Mouse (Mus musculus) urinary bladder, postnatal 4 days (tissue): ENCODE measurements around the gene Tagap.

ENCODE experiments used
- DNase-seq, 2 experiments: peaks; one replicate each; pipeline ENCODE4 v3.0.0; 2021 to 2022; ENCODE audit warnings: low spot score in 2 of 2

Tagap gene

DNA sequence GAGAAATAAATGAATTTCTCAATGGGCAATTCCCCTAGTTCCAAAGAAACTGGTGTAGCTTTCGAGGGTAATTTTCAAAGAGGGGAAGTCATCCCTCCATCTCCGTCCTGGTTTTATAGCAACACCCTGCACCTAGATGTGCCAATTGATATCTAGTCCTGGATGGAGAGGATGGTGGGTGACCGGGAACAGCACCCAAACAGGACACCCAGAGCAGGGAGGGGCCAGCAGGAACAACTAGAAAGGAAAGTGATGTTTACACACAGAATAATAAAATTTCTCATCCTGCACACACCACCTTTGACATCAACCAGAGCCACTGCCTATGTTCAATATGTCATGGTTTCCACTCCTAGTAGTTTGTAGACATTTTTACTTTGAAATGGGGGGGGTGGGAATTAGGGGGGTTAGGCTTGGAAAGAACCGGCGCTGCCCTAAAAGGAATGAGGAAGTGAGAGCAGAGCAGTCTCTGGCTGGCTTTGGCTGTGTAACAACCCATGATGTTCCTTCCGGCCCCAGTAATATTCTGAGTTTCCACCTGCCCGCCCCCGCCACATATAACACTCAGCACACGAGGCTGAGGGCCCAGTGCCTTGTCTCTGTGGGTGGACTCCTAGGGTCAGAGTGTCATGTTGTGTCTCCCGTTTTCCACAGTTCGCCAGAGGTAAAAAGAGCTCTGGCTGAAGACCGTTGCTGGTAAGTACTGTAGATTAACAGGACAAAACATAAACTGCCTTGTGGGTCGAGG lies at the start of gene Tagap:
Gene Tagap (plus strand): TSS at position 588 of the 748 bp plus-strand sequence.
- DNase-seq: no peak

DNA sequence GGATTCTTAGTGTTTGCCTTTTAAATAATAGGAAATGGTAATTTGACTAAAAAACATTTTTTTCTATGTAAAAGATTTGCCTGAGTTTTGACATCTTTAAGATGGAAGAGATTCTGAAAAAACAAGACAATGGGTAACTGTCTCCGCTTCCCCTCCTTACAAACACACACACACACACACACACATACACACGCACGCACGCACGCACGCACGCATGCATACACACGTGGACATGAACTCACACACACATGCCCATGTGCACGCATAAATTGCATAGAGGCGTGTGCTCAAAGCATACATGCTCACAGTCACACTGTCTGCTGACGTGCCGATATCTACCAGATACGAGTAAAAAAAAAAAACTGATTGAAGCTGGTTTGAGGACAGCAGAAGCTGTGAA lies 49.3 kb upstream of the Tagap start:
- DNase-seq: no peak

GRCm38 (mm10) chr17:7877191-7877764 lies 48.5 kb upstream of the Tagap start:
- DNase-seq: no peak

GRCm38 (mm10) chr17:7877878-7878277 lies 47.9 kb upstream of the Tagap start:
- no peak for DNase-seq

- DNase-seq: no peak
Measured at GRCm38 (mm10) chr17:7879529-7879928, 46.3 kb upstream of the Tagap start.

DNA sequence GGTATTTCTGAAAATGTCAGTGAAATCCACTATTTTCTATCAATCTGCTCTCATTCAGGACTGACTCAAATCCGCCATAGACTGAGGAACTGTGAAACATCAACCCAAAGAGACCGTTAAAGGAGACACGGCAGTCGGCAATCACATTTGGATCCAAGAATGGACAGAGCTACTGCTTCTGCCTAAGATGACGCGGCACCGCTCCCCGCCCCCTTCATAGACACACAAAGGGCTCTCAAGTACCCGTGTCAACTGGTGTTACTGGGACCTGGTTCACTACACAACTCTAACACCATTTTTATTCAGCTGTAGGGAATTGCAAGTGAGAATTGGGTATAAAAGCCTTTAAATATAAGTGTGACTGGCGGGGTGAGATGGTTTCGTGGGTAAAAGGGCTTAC lies 42.7 kb upstream of the Tagap start:
- peak in 1 of 2 experiments; percentile 19 for DNase-seq

DNA sequence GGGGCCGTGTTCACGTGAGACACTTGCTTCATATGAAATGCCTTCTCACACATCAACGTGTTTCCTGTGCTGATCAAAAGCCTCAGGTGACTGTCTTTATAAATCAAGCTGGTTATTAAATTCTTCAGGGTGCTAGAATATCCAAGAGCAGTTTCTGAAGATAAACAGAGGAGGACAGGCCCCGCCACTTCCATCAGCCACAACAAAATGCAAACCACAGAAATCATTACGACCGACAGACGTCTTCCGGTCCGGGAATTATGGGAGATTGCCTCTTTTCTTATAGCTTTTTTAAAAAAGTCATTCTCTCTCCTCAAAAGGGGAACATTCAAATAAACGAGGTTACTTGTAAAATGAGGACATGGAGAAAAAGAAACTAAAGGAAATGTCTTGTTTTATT lies 41.2 kb upstream of the Tagap start:
- DNase-seq: no peak

- no peak for DNase-seq
Measured at GRCm38 (mm10) chr17:7887071-7887815, 38.6 kb upstream of the Tagap start.

GRCm38 (mm10) chr17:7888291-7888690 lies 37.5 kb upstream of the Tagap start:
- DNase-seq: no peak

GRCm38 (mm10) chr17:7889026-7889425 lies 36.8 kb upstream of the Tagap start:
- no peak for DNase-seq

DNA sequence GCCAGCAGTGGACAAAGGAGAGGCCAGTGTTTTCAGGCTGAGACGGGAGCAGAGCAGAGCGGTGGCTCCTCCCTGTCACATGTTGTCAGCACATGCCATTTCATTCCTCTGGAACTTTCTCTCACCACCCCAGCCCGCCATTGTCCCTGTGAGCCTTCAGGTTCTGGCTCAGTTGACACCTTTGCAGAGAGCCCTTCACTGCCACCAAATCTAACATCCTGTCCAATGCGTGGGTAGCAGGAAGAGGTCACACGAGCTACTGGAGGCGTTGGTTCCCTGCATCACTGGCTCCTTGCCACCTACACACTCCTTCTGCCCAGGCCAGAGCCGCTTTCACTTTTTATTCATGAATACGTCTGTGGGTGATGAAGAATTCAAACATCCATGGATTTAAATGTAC lies 33.1 kb upstream of the Tagap start:
- DNase-seq: peak in 1 of 2 experiments; percentile 52

DNA sequence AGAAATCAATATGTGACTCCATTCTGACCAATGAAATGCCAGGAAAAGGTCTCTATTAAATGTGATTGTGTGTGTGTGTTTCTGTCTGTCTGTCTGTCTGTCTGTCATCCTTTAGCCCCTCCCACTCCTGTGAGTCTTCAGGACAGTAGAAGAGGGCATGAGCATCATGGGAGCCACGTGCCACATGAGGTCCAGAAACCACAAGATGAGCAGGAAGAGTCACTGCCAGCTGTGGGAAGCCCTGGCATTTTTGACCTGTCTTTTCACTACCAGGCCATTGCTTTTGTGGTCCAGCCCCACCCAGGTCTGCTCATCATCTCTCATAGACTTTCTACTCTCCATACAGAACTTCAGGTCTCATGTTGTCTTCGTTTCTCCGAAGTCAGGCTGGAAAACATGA lies 31.7 kb upstream of the Tagap start:
- no peak for DNase-seq

- DNase-seq: no peak
Measured at GRCm38 (mm10) chr17:7896047-7896635, 29.7 kb upstream of the Tagap start.

GRCm38 (mm10) chr17:7897120-7897519 lies 28.7 kb upstream of the Tagap start:
- no peak for DNase-seq

- peak in 1 of 2 experiments; percentile 11 for DNase-seq
Measured at GRCm38 (mm10) chr17:7897756-7898155, 28.0 kb upstream of the Tagap start.

- DNase-seq: peak in 1 of 2 experiments; percentile 60
Measured at GRCm38 (mm10) chr17:7899233-7899632, 26.6 kb upstream of the Tagap start.

- DNase-seq: peak in 1 of 2 experiments; percentile 12
Measured at GRCm38 (mm10) chr17:7899961-7900360, 25.8 kb upstream of the Tagap start.

DNA sequence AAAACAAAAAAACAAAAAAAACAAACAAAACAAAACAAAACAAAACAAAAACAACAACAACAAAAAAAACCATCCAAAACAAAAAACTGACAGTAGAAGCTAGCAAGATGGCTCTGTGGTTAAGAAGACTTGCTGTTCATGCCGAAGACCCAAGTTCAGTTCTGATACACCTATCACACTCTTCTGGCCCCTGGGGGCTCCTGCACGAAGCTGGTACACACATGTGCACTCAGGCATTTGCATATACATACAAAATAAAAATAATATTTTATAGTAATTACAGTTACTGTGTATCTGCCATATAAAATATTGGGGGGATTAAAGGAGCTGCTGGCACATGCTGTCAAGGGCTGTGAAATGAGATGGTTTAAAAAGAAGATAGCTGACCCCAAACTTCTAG lies 24.3 kb upstream of the Tagap start:
- no peak for DNase-seq

- no peak for DNase-seq
Measured at GRCm38 (mm10) chr17:7902362-7902761, 23.4 kb upstream of the Tagap start.

GRCm38 (mm10) chr17:7904992-7905391 lies 20.8 kb upstream of the Tagap start:
- DNase-seq: no peak

- no peak for DNase-seq
Measured at GRCm38 (mm10) chr17:7905936-7906685, 19.7 kb upstream of the Tagap start.
